Mouse (Mus musculus) gastrocnemius, adult 18-20 months (tissue): Measurements from ENCODE around the gene Gm21093. TPM values are rescaled to one million over a fixed set of nuclear protein-coding genes. Genes with fewer than 3 reads are reported as not detected.
"Not testable (repeated sequence)": the region's sequence is repeated elsewhere in the genome, so short reads cannot be mapped to it uniquely, and the experiment has no call there.

Experiments
- DNase-seq: peaks from one replicate; pipeline ENCODE4 v3.0.0; 2021; ENCODE audit warnings: low spot score
- long read RNA-seq, 2 experiments: library from polyadenylated mRNA; stranded (forward); transcript quantifications; one replicate each; pipeline ENCODE4 v2.0.0; 2021
- total RNA-seq, 2 experiments: library from RNA; stranded (reverse); gene quantifications; 2 replicates each; pipeline ENCODE4 v1.2.3; 2021

Gm21093 gene
- total RNA-seq = not detected
- long read RNA-seq, experiment 1 = 0 reads
- long read RNA-seq, experiment 2 = 0 reads

- DNase-seq = not testable (repeated sequence)
These were observed at the start of gene Gm21093 for GRCm38 (mm10) chr4:42034626-42035025. TSS of gene Gm21093 (minus strand) at chr4:42034726.

Other genes starting within 250 kb of the Gm21093 start
- gene Gm21541, start 131.1 kb downstream of the Gm21093 start, total RNA-seq = not detected
- gene Gm20878, start 93.2 kb downstream of the Gm21093 start, total RNA-seq = 1 to 10 TPM in 1 of 2 experiments, under 1 TPM in 1; 0.37 to 1.4 TPM
- not detected for gene Fam205a4, start 68.7 kb downstream of the Gm21093 start, total RNA-seq
- not detected for gene Gm3893, start 56.5 kb upstream of the Gm21093 start, total RNA-seq
- 10 to 100 TPM in 1 of 2 experiments, 1 to 10 TPM in 1; 9.6 to 12.6 TPM for gene Gm13304, start 80.1 kb upstream of the Gm21093 start, total RNA-seq
- gene Gm13306, start 118.7 kb upstream of the Gm21093 start, total RNA-seq = under 1 TPM in 1 of 2 experiments, not detected in 1; 0.64 TPM
- under 1 TPM in 1 of 2 experiments, not detected in 1; 0.62 TPM for gene Gm13305, start 133.9 kb upstream of the Gm21093 start, total RNA-seq
- under 1 TPM; 0.96 to 1.00 TPM for gene Gm10600, start 205.9 kb upstream of the Gm21093 start, total RNA-seq
- gene Ccl21b, start 221.0 kb upstream of the Gm21093 start, total RNA-seq = not detected